Mouse (Mus musculus) midbrain, embryonic 10.5 days (tissue): Measurements from ENCODE around the gene Sh3pxd2b. TPM values are rescaled to one million over a fixed set of nuclear protein-coding genes. Genes with fewer than 3 reads are reported as not detected.

Experiments used
- DNase-seq: peaks from one replicate; pipeline ENCODE4 v3.0.0-alpha.2; 2017; ENCODE audit warnings: low spot score
- H3K27ac ChIP-seq: fragments of 300-500 bp; sonication (generic); replicated peaks from 2 replicates; pipeline ENCODE4 v1.5.1; 2016; ENCODE audit warnings: mild to moderate bottlenecking
- H3K27me3 ChIP-seq: fragments of 300-500 bp; sonication (generic); 2 replicates; pipeline ENCODE4 v1.6.1; 2016; ENCODE audit warnings: low read depth, mild to moderate bottlenecking; ENCODE audit not compliant: poor library complexity, severe bottlenecking
- H3K36me3 ChIP-seq: fragments of 300-500 bp; sonication (generic); 2 replicates; pipeline ENCODE4 v1.6.1; 2016; ENCODE audit warnings: mild to moderate bottlenecking, moderate library complexity
- H3K4me1 ChIP-seq: fragments of 300-500 bp; sonication (generic); 2 replicates; pipeline ENCODE4 v1.6.1; 2016
- H3K4me3 ChIP-seq: fragments of 300-500 bp; sonication (generic); 2 replicates; pipeline ENCODE4 v1.5.1; 2016; ENCODE audit warnings: mild to moderate bottlenecking, moderate library complexity
- H3K9me3 ChIP-seq: fragments of 300-500 bp; sonication (generic); replicated peaks from 2 replicates; pipeline ENCODE4 v1.6.1; 2016; ENCODE audit warnings: mild to moderate bottlenecking
- WGBS: fragments of 180-500 bp; shearing (Covaris S2); methylation state at CpG from one replicate; pipeline ENCODE4 v1.1.7; 2016; 5-methylcytosine and 5-hydroxymethylcytosine counted together
- polyA plus RNA-seq: library from polyadenylated mRNA; unstranded; fragments of >200 nt; fragmentation: Nextera tagmentation; extraction: Ambion mirVana; gene quantifications from 2 replicates; pipeline ENCODE4 v1.2.1, GENCODE M21; 2016

The Sh3pxd2b gene
- polyA plus RNA-seq, 1 experiment from 2014 or later = 25.7 TPM

DNA sequence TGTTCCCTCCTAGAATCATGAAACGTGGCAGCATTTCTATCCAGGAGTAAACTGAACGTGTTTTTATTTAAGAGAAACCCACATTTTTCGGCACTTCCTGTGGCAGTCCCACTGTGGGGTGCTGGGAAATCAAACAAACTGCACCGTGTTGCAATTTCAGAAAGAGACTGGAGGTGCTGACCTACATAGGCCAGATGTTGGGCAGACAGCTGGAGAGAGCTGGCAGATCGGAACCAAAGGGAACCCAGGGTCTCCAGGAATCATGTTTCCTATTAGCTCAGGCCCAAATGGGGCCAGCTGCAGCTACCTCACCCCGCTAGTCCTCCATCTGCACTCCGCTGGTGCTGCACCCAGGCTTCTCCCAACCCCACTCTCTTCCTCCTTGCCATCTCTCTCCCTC lies 16.8 kb downstream of the Sh3pxd2b start:
- Histone ChIP-seq H3K9me3 (no peaks in the 10 kb centered on the region), H3K27ac (peak overlapping the region; percentile 38; the same call in 1 of the 2 replicates), H3K27me3 (no peaks in the 10 kb centered on the region), H3K36me3 (peaks cover 48% of the 10 kb centered on the region), H3K4me1 (peaks cover 33% of the 10 kb centered on the region), H3K4me3 (no peak overlapping the region)
- 88% methylated on average over 7 of the region's 7 CpGs for WGBS
- no peak for DNase-seq

DNA sequence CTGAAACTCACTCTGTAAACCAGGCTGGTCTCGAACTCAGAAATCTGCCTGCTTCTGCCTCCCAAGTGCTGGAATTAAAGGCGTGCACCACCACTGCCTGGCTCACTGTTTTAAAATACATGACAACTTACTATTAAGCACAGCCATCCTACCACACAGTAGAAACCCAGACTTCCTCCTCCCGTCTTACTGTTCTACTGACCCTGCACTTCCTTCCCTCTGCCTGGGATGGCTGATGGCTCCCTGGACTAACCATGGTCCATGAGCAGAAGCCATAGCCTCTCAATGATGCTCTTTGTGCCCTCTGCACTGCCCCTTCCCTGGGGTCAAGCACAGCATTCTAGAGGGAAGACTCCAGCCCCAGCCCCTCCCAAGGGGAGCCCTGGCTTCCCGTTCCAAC lies 17.9 kb downstream of the Sh3pxd2b start:
- Histone ChIP-seq H3K36me3 (peaks cover 43% of the 10 kb centered on the region), H3K4me3 (no peak overlapping the region), H3K9me3 (no peaks in the 10 kb centered on the region), H3K27ac (no peak overlapping the region), H3K4me1 (peaks cover 33% of the 10 kb centered on the region), H3K27me3 (no peaks in the 10 kb centered on the region)
- 86% methylated on average over 4 of the region's 4 CpGs for WGBS
- no peak for DNase-seq

DNA sequence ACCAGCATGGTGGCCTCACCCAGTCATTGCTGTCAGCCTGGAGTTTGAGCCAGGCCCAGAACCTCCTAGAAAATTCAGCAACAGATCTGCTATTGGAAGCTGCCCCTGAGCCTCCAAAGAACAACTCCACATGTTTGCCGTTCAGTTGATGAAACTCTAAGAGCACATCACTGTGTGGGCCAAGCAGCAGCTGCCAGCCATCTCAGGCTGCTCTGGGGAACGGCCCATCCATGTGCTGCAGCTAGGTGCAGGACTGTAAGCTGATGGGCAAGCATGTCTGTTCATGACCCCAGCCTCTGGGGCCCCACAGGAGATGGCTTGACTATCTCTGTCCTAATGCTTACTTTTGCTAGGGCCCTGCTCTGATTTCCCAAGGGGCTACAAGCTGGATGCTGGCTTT lies 19.4 kb downstream of the Sh3pxd2b start:
- WGBS = 77% methylated on average over 2 of the region's 2 CpGs
- Histone ChIP-seq H3K27me3 (no peaks in the 10 kb centered on the region), H3K4me3 (no peak overlapping the region), H3K4me1 (peaks cover 33% of the 10 kb centered on the region), H3K27ac (no peak overlapping the region), H3K36me3 (peaks cover 43% of the 10 kb centered on the region), H3K9me3 (no peaks in the 10 kb centered on the region)
- DNase-seq = no peak

DNA sequence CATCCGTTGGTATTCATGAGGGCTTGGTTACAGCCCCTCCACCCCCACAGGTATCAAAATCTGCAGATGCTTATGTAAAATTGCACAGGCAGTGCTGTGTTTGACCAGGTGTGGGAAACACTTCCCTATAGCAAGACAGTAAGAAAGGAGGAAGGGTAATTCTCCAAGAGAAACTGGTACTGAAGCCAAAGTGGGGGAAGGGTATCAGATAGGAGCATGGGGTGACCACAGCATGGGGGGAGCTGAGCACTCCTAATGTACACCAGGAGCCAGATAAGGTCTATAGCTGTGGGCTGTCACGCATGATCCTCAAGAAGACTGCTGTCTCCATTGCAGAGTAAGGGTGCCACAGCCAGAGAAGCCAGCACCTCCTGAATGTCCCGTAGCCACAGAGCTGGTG lies 21.4 kb downstream of the Sh3pxd2b start:
- WGBS = 89% methylated on average over 3 of the region's 3 CpGs
- H3K27me3 ChIP-seq = no peaks in the 10 kb centered on the region
- peaks cover 28% of the 10 kb centered on the region for H3K4me1 ChIP-seq
- H3K36me3 ChIP-seq = peaks cover 62% of the 10 kb centered on the region
- H3K4me3 ChIP-seq = no peak overlapping the region
- DNase-seq = no peak
- H3K27ac ChIP-seq = no peak overlapping the region
- no peaks in the 10 kb centered on the region for H3K9me3 ChIP-seq

DNA sequence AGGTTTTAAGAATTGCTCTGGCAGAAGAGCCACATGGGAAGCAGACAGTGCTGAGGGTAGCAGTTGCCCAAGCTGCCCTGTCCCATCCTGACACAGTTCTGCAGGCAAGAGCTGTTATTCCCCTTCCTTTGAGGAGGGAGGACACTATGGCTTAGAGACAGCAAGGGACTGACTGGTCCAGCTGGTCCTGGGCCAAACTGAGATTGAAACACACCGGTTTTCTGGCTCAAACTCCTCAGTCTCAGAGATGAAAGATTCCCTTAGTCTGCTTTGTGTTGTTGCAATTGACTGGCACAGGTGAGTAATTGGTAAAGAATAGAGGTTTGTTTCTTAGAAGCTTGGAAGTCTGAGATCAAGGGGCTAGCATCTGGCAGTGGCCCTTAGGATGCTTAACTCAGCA lies 23.3 kb downstream of the Sh3pxd2b start:
- no peaks in the 10 kb centered on the region for H3K9me3 ChIP-seq
- H3K4me3 ChIP-seq = no peak overlapping the region
- no peak overlapping the region for H3K27ac ChIP-seq
- no peaks in the 10 kb centered on the region for H3K27me3 ChIP-seq
- WGBS = 85% methylated on average over 1 of the region's 1 CpGs
- no peak for DNase-seq
- peaks cover 22% of the 10 kb centered on the region for H3K4me1 ChIP-seq
- peaks cover 75% of the 10 kb centered on the region for H3K36me3 ChIP-seq

DNA sequence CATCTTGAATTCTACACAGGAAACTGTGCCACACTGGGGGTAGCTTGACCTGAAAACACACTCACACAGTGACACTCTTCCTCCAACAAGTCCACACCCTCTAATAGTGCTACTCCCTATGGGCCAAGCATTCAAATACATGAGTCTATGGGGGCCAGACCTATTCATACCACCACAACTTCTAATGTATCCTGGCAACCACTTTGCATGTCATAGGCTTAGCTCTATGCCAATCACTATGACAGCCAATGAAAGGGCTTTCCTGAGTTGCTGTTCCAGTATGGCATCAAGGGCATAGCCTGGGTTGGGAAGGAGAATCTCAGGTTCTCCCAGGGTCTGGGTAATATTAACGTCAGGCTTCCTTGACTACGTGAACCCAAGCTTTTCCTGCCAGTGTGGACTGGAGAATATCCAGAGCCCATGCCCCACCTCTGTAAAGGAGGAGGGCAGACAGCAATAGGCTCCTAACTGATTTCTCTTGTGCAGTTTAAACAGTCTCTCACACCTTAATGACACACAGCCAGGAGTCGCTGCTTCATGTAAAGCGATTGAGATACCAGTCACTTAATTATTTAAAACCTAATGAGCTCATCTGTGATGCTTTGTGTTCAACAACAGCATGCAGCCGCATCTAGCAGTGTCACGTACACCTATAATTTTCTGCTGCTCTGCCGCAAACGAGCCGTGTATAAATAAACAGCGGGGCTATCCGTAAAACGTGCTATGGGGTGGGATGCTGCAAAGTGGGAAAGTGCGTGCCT lies 25.8 kb downstream of the Sh3pxd2b start:
- no peak for DNase-seq
- H3K4me1 ChIP-seq = peaks cover 17% of the 10 kb centered on the region; the same call in 1 of the 2 replicates
- no peaks in the 10 kb centered on the region for H3K27me3 ChIP-seq
- H3K9me3 ChIP-seq = no peaks in the 10 kb centered on the region
- H3K4me3 ChIP-seq = no peak overlapping the region
- H3K27ac ChIP-seq = peak overlapping the region; percentile 28; the same call in 1 of the 2 replicates
- WGBS = 93% methylated on average over 13 of the region's 13 CpGs
- peaks cover 89% of the 10 kb centered on the region for H3K36me3 ChIP-seq

DNA sequence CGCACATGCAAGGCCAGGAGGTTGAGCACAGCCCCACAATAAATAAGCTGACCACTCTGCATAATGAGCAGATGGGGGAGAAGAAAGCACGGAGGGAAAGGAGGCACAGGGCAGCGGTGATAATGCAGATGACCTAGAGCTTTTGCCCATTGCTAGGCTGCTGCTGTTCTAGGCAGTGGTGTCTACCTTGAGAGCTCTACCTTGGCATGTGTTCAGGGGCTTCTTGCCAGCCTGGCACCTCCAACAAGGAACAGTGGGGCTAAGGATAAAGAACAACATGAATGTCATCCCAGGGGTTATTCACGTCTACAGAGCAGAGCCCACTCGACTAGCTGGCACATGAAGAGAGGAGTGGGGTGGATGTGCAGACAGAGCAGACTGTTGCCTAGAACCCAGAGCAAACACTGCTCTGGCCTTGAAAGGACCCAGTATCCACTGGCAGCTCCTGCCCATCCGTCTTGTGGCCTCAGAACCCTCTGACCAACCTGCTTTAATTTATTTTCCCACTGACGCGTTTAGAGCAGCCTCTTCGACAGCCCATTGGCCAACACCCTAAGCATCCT lies 26.5 kb downstream of the Sh3pxd2b start:
- peak overlapping the region; percentile 28; the same call in 1 of the 2 replicates for H3K27ac ChIP-seq
- no peaks in the 10 kb centered on the region for H3K27me3 ChIP-seq
- 91% methylated on average over 9 of the region's 9 CpGs for WGBS
- peaks cover 93% of the 10 kb centered on the region for H3K36me3 ChIP-seq
- H3K4me3 ChIP-seq = no peak overlapping the region
- no peaks in the 10 kb centered on the region for H3K9me3 ChIP-seq
- no peak for DNase-seq
- peaks cover 17% of the 10 kb centered on the region; the same call in 1 of the 2 replicates for H3K4me1 ChIP-seq

DNA sequence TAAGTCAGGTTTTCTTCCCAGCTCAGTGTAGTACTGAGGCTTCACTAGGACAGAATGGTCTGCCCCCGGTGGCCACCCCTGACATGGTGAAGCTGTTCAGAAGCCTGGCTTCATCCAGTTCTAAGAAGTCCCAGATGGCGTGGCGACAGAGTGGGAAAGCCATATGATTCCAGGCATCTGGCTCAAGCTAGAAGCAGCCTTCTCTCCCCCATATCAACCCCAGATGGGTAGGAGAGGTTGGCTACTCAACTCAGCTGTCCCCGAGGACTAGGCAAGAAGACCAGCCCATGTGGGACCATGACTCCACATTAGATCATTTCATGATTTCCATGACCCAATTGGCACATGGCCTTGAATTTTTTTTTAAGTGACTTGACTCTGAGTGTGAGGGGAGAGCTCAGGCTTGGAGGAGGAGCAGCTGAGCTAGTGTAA lies 27.5 kb downstream of the Sh3pxd2b start:
- no peak for DNase-seq
- peaks cover 20% of the 10 kb centered on the region; the same call in 1 of the 2 replicates for H3K4me1 ChIP-seq
- H3K4me3 ChIP-seq = no peak overlapping the region
- H3K9me3 ChIP-seq = no peaks in the 10 kb centered on the region
- 87% methylated on average over 4 of the region's 4 CpGs for WGBS
- no peak overlapping the region for H3K27ac ChIP-seq
- no peaks in the 10 kb centered on the region for H3K27me3 ChIP-seq
- peaks cover 98% of the 10 kb centered on the region for H3K36me3 ChIP-seq

DNA sequence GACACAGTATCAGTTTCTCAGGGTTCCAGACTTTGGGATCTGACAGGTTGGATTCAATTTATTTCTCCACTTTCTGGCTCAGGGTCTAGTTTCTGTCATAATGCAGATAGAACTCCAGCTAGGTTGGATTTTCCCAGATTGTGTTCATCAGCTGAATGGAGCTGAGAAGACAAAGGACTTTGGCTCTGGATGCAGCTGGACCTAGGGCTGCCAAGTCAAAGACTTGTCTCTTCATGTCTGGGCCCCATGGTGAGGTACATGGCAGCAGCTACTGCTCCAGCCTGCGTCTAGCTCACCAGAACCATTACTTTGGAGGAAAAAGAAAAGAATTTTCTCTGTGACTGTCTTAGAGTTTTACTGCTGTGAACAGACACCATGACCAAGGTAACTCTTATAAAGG lies 28.5 kb downstream of the Sh3pxd2b start:
- 97% methylated on average over 1 of the region's 1 CpGs for WGBS
- Histone ChIP-seq H3K4me1 (peaks cover 26% of the 10 kb centered on the region; the same call in 1 of the 2 replicates), H3K27ac (no peak overlapping the region), H3K9me3 (no peaks in the 10 kb centered on the region), H3K27me3 (no peaks in the 10 kb centered on the region), H3K36me3 (peaks cover 97% of the 10 kb centered on the region), H3K4me3 (no peak overlapping the region)
- DNase-seq = no peak

DNA sequence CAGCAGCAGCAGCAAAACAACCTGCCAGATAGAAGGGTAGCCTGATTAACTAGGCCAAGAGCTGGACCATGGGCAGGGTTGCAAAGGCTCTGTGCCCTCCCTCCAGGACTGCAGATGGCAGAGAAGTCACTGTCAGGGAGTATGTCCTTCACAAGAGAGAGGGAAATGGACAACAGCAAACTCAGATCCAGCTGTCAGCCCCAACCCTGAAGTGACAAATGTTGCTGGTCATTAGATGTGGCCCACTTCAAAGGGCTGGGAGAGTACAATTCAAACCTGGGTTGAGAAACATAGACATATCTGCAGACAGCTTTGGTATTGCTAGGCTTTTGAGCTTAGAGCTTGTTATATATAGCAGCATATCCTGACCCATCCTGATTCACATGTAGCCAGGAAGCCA lies 32.3 kb downstream of the Sh3pxd2b start:
- Histone ChIP-seq H3K9me3 (no peaks in the 10 kb centered on the region), H3K4me3 (no peak overlapping the region), H3K27ac (no peak overlapping the region), H3K27me3 (no peaks in the 10 kb centered on the region), H3K4me1 (peaks cover 46% of the 10 kb centered on the region), H3K36me3 (peaks cover 83% of the 10 kb centered on the region)
- DNase-seq = no peak

DNA sequence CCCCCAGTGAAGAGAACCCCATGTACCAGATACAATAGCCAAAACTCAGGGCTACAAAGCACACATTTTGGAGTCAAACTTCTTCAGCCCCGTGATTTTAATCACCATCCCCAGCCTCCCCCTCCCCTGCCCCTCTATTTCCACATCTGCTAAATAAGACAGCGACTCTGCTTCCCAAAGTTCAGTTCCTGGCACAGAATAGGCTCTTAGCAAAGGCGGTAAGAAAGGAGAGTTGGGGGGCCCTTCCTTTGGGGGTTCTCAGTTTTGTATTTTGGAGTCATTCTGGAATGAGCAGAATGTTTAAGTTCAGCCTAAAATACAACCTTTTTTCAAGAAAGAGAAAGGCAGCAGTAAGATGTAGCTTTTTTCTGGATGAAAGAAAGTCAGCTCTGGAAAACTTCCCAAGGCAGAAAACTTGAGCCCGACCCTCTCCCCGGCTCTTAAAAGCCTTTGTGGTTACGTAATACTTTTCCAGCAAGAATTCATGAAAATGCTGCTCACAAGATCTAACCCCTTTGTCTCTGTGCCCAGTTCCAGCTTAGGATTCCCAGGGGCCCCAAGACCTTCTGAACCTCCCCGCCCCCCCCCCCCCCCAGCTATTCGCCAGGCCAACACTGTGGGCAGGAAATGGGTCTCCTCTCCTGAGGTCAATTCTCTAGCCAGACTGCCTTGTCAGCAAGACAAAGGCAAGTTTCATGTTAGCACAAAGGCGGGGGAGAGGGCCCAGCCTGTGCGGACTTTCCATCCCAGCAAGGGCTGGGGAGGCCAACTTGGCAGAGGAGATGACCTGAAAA lies 35.9 kb downstream of the Sh3pxd2b start:
- H3K36me3 ChIP-seq = peaks cover 81% of the 10 kb centered on the region
- H3K4me3 ChIP-seq = peak overlapping the region; percentile 18; the same call in 1 of the 2 replicates
- 6% methylated on average over 10 of the region's 10 CpGs for WGBS
- H3K4me1 ChIP-seq = peaks cover 46% of the 10 kb centered on the region
- no peaks in the 10 kb centered on the region for H3K9me3 ChIP-seq
- H3K27ac ChIP-seq = peak overlapping the region; percentile 91
- H3K27me3 ChIP-seq = no peaks in the 10 kb centered on the region
- DNase-seq = peak; percentile 83

DNA sequence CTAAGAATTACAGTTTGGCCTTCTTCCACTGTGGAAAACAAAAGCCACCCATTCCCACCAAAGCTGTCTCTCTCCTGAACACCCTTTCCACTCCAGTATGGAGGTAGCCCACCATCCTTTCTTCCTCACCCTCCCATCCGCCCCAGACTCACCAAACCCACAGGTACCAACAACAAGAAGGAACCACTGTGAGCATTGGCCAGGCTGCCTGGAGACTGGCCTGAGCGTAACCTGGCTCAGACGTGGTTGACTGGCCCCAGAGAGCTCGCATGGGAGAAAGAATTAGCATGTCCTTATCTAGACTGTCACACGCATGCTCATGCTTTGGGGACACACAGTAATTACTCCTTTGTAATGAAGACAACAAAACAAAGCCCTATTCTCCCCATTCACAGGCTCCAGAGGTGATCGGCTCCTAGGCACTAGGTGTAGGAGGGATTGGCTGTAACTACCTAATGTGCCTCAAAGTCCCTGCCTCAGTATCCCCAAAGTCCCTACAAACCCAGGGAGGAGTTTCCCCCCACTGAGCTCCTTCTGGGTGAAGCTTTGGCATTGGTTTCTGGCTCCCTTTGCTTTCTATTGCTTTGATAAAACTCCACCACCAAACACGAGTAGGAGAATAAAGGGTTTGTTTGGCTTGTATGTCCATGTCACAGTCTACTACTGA lies 36.6 kb downstream of the Sh3pxd2b start:
- H3K27me3 ChIP-seq = no peaks in the 10 kb centered on the region
- H3K9me3 ChIP-seq = no peaks in the 10 kb centered on the region
- peaks cover 80% of the 10 kb centered on the region for H3K36me3 ChIP-seq
- H3K27ac ChIP-seq = peak overlapping the region; percentile 91
- peaks cover 46% of the 10 kb centered on the region for H3K4me1 ChIP-seq
- no peak for DNase-seq
- 48% methylated on average over 7 of the region's 7 CpGs for WGBS
- peak overlapping the region; percentile 18; the same call in 1 of the 2 replicates for H3K4me3 ChIP-seq
